Mouse (Mus musculus) liver, postnatal 0 days (tissue): ENCODE data around the gene C530008M17Rik.

Experiments used
- CTCF ChIP-seq: sonication (generic); IDR thresholded peaks from 2 replicates; pipeline ENCODE4 v1.5.1; 2016; ENCODE audit warnings: antibody characterized with exemption, low read depth
- EP300 ChIP-seq: IDR thresholded peaks from 2 replicates; pipeline ENCODE4 v1.6.1; 2016; ENCODE audit warnings: antibody characterized with exemption, low read depth, mild to moderate bottlenecking

GRCm38 (mm10) chr5:76657245-76658083, 1.2 kb downstream of the C530008M17Rik start:
- TF ChIP-seq CTCF (peak; percentile 36), EP300 (no peak)
